ENCODE assay signal across 29 mouse cellular contexts in the genomic region with DNA sequence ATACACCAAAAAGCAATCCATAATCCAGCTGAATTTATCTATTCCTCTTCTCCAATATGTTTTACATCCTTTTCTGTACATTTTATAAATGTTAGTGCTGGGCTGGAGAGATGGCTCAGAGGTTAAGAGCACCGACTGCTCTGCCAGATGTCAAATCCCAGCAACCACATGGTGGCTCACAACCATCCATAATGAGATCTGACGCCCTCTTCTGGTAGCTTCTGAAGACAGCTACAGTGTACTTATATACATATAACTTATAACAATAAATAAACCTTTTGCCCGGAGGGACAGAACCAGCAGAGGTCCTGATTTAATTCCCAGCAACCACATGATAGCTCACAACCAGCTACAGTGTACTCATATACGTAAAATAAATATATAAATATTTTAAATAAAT. TPM values are rescaled to one million over a fixed set of nuclear protein-coding genes. Genes with fewer than 3 reads are reported as not detected.
DNase-seq lines count a peak whose midpoint lies in the region; ATAC-seq and TF ChIP-seq lines count a peak whose summit lies in the region.
"Had no signal": no experiment of that assay in that cellular context is flagged by ENCODE, and none has a peak within 500 bp of the region (broad histone marks: within the 10 kb centered on the region; RNA-seq: fewer than 3 reads in every experiment).

No protein-coding gene starts in this region.

- no peak for DNase-seq in liver, embryonic 14.5 days (ENCODE audit: low read depth in 3 of 3, low spot score in 3 of 3)
- no peak for DNase-seq in liver, embryonic 11.5 days (ENCODE audit: low spot score)
- DNase-seq in 416B (ENCODE audit: low read depth): peak; percentile 26
- peak; percentile 65 for DNase-seq in ES-CJ7 (ENCODE audit: low read depth, low spot score)
- DNase-seq in heart, adult 9 months (ENCODE audit: low spot score in 2 of 2): no peak
- DNase-seq in heart, adult 11 months: no peak
- DNase-seq: adrenal gland, postnatal 10 days; cerebellum, adult 9-10 months; kidney, adult 8-10 months; kidney, postnatal 25 days; midbrain, embryonic 14.5 days; right cerebral cortex, postnatal 25 days; thymus, postnatal 14 days had no signal

- no peak overlapping the region for H3K4me2 ChIP-seq in liver, embryonic 14.5 days (ENCODE audit: low read depth)
- H3K4me2 ChIP-seq in liver, embryonic 11.5 days: no peak overlapping the region
- H3K4me2 ChIP-seq: embryonic facial prominence, embryonic 15.5 days; heart, embryonic 11.5 days; limb, embryonic 13.5 days; liver, embryonic 15.5 days; neural tube, embryonic 12.5 days had no signal

- no peak overlapping the region for H3K9ac ChIP-seq in liver, embryonic 14.5 days (replicated peaks)
- H3K9ac ChIP-seq in liver, embryonic 11.5 days (ENCODE audit: low read depth, low read length): no peak overlapping the region
- H3K9ac ChIP-seq: embryonic facial prominence, embryonic 15.5 days; limb, embryonic 13.5 days; liver, embryonic 15.5 days; neural tube, embryonic 12.5 days had no signal

- H3K36me3 ChIP-seq in liver, embryonic 14.5 days (replicated peaks; ENCODE audit: control insufficient read depth, insufficient read depth, low read depth): no peaks in the 10 kb centered on the region
- H3K36me3 ChIP-seq in liver, embryonic 11.5 days (ENCODE audit: control insufficient read depth, insufficient read depth, low read length): no peaks in the 10 kb centered on the region
- H3K36me3 ChIP-seq in macrophage (ENCODE audit: inconsistent target): no peaks in the 10 kb centered on the region
- H3K36me3 ChIP-seq: embryonic facial prominence, embryonic 15.5 days; limb, embryonic 13.5 days; liver, embryonic 15.5 days; neural tube, embryonic 12.5 days had no signal

- no peaks in the 10 kb centered on the region for H3K79me2 ChIP-seq in macrophage (ENCODE audit: inconsistent target)

- peaks cover 4 to 13% of the 10 kb centered on the region in 2 experiments for H3K4me1 ChIP-seq in liver, embryonic 14.5 days (replicated peaks; ENCODE audit: control insufficient read depth in 2 of 2, insufficient read depth in 2 of 2, low read length in 1 of 2)
- peaks cover 5% of the 10 kb centered on the region for H3K4me1 ChIP-seq in liver, embryonic 11.5 days (replicated peaks; ENCODE audit: control insufficient read depth, insufficient read depth, low read length)
- H3K4me1 ChIP-seq: neural tube, embryonic 12.5 days had no signal

- no peaks in the 10 kb centered on the region for H3K9me3 ChIP-seq in liver, embryonic 14.5 days (ENCODE audit: control insufficient read depth, low read length)
- H3K9me3 ChIP-seq in liver, embryonic 11.5 days (ENCODE audit: control insufficient read depth, low read length): no peaks in the 10 kb centered on the region
- H3K9me3 ChIP-seq: embryonic facial prominence, embryonic 15.5 days; limb, embryonic 13.5 days; liver, embryonic 15.5 days; megakaryocyte, embryonic 14.5 days; neural tube, embryonic 12.5 days had no signal

- no peak overlapping the region for H3K27ac ChIP-seq in liver, embryonic 14.5 days
- no peak overlapping the region for H3K27ac ChIP-seq in liver, embryonic 11.5 days (ENCODE audit: low read depth, low read length)
- H3K27ac ChIP-seq in macrophage: peak overlapping the region; percentile 83
- H3K27ac ChIP-seq: embryonic facial prominence, embryonic 15.5 days; limb, embryonic 13.5 days; liver, embryonic 15.5 days; neural tube, embryonic 12.5 days had no signal

- no peak for ATAC-seq in liver, embryonic 14.5 days (ENCODE audit: insufficient read depth)
- ATAC-seq in liver, embryonic 11.5 days (replicated peaks; ENCODE audit: low FRiP score): no peak
- ATAC-seq: activated CD4-positive, CD25-positive, alpha-beta regulatory T cell, adult 4 months; forebrain, embryonic 14.5 days; hindbrain, embryonic 16.5 days; Patski had no signal

- H3K4me3 ChIP-seq in liver, embryonic 14.5 days (ENCODE audit: insufficient read depth in 1 of 2, low read depth in 2 of 2, low read length in 2 of 2): no peak overlapping the region
- H3K4me3 ChIP-seq in liver, embryonic 11.5 days (ENCODE audit: low read depth, low read length): no peak overlapping the region
- H3K4me3 ChIP-seq in macrophage (ENCODE audit: inconsistent target): no peak overlapping the region
- H3K4me3 ChIP-seq: embryonic facial prominence, embryonic 15.5 days; limb, embryonic 13.5 days; liver, embryonic 15.5 days; megakaryocyte, embryonic 14.5 days; neural tube, embryonic 12.5 days had no signal

- TF ChIP-seq CTCF in liver, embryonic 14.5 days (IDR thresholded peaks at IDR 0.05; ENCODE audit: low read depth): peak; percentile 31; the same call in 1 of the 2 replicates

- TF ChIP-seq EP300 in liver, embryonic 14.5 days (IDR thresholded peaks at IDR 0.05; ENCODE audit: low read depth): no peak

- no peaks in the 10 kb centered on the region for H3K27me3 ChIP-seq in liver, embryonic 14.5 days (ENCODE audit: control insufficient read depth, insufficient read depth, low read length)
- no peaks in the 10 kb centered on the region for H3K27me3 ChIP-seq in liver, embryonic 11.5 days (replicated peaks; ENCODE audit: control insufficient read depth, insufficient read depth, low read length)
- H3K27me3 ChIP-seq: embryonic facial prominence, embryonic 15.5 days; limb, embryonic 13.5 days; liver, embryonic 15.5 days; neural tube, embryonic 12.5 days; Patski had no signal

- 67% methylated on average over 4 of the region's 4 CpGs for WGBS in liver, embryonic 14.5 days (ENCODE audit: insufficient replicate concordance)
- WGBS in liver, embryonic 11.5 days: 79% methylated on average over 4 of the region's 4 CpGs
- WGBS in macrophage (ENCODE audit: missing documents): 100% methylated on average over 3 of the region's 4 CpGs

RNA-seq across cellular contexts. Expression of a gene that starts 20.3 kb away (rescaled TPM):
- polyA plus RNA-seq in liver, embryonic 14.5 days (2012; rRNA removed): 15.2 and 18.1 TPM in 2 replicates
- 9.5 and 10.6 TPM in 2 replicates for polyA plus RNA-seq in liver, embryonic 14.5 days (2014; fragmentation: Nextera tagmentation; extraction: Ambion mirVana)
- 34.2 and 36.0 TPM in 2 replicates for polyA plus RNA-seq in liver, embryonic 11.5 days (2014; fragmentation: Nextera tagmentation; extraction: Ambion mirVana)
- 10 to 100 TPM; 16.6 to 81.6 (median 39.3) TPM for total RNA-seq in macrophage (2018; cell fraction: chromatin; rRNA removed)
- 10 to 100 TPM; 26.6 to 41.2 (median 33.6) TPM for total RNA-seq in macrophage (2018; cell fraction: cytosol; rRNA removed)
- total RNA-seq in macrophage (2018; cell fraction: nucleus; rRNA removed): 10 to 100 TPM; 23.2 to 78.2 (median 37.0) TPM
- polyA plus RNA-seq in macrophage (2018): 34.8 to 38.4 TPM (median 34.8 TPM) in 3 replicates

RNA-seq across cellular contexts. Expression of a gene that starts 23.7 kb away (rescaled TPM):
- polyA plus RNA-seq in liver, embryonic 14.5 days (2012; rRNA removed): 38.4 and 40.8 TPM in 2 replicates
- polyA plus RNA-seq in liver, embryonic 14.5 days (2014; fragmentation: Nextera tagmentation; extraction: Ambion mirVana): 37.7 and 38.4 TPM in 2 replicates
- polyA plus RNA-seq in liver, embryonic 11.5 days (2014; fragmentation: Nextera tagmentation; extraction: Ambion mirVana): 51.2 and 55.4 TPM in 2 replicates
- total RNA-seq in macrophage (2018; cell fraction: chromatin; rRNA removed): 100 to 1,000 TPM; 115 to 395 (median 255) TPM
- 100 to 1,000 TPM in 8 of 26 experiments, 10 to 100 TPM in 18; 48.5 to 121 (median 89.8) TPM for total RNA-seq in macrophage (2018; cell fraction: cytosol; rRNA removed)
- total RNA-seq in macrophage (2018; cell fraction: nucleus; rRNA removed): 100 to 1,000 TPM in 25 of 26 experiments, 10 to 100 TPM in 1; 95.1 to 370 (median 188) TPM
- 39.5 to 63.4 TPM (median 40.8 TPM) in 3 replicates for polyA plus RNA-seq in macrophage (2018)

RNA-seq across cellular contexts. Expression of a gene that starts 26.6 kb away (rescaled TPM):
- 0.01 TPM in 1 of 2 replicates, not detected in the other for polyA plus RNA-seq in liver, embryonic 14.5 days (2012; rRNA removed)
- 0.05 TPM in 1 of 2 replicates, not detected in the other for polyA plus RNA-seq in liver, embryonic 14.5 days (2014; fragmentation: Nextera tagmentation; extraction: Ambion mirVana)
- 0.10 TPM in 1 of 2 replicates, not detected in the other for polyA plus RNA-seq in liver, embryonic 11.5 days (2014; fragmentation: Nextera tagmentation; extraction: Ambion mirVana)
- 1 to 10 TPM in 2 of 26 experiments, under 1 TPM in 14, not detected in 10; 0.25 to 1.3 (median 0.50) TPM for total RNA-seq in macrophage (2018; cell fraction: chromatin; rRNA removed)
- under 1 TPM in 17 of 26 experiments, not detected in 9; 0.03 to 0.28 (median 0.10) TPM for total RNA-seq in macrophage (2018; cell fraction: cytosol; rRNA removed)
- 1 to 10 TPM in 7 of 26 experiments, under 1 TPM in 16, not detected in 3; 0.29 to 2.7 (median 0.68) TPM for total RNA-seq in macrophage (2018; cell fraction: nucleus; rRNA removed)
- not detected in 3 replicates for polyA plus RNA-seq in macrophage (2018)
- total RNA-seq: ES-E14; hematopoietic stem cell, adult 5-6 weeks; layer of hippocampus, adult 8-10 months; left cerebral cortex, postnatal 25 days had no signal
- polyA plus RNA-seq: forebrain, embryonic 14.5 days; heart, embryonic 11.5 days; midbrain, embryonic 14.5 days; spleen, adult 2 months had no signal

RNA-seq across cellular contexts. Expression of a gene that starts 46.7 kb away (rescaled TPM):
- polyA plus RNA-seq in liver, embryonic 14.5 days (2012; rRNA removed): 0.42 and 0.59 TPM in 2 replicates
- polyA plus RNA-seq in liver, embryonic 14.5 days (2014; fragmentation: Nextera tagmentation; extraction: Ambion mirVana): 0.58 and 0.78 TPM in 2 replicates
- polyA plus RNA-seq in liver, embryonic 11.5 days (2014; fragmentation: Nextera tagmentation; extraction: Ambion mirVana): 6.5 and 7.5 TPM in 2 replicates
- 1 to 10 TPM in 17 of 26 experiments, under 1 TPM in 9; 0.41 to 6.4 (median 1.7) TPM for total RNA-seq in macrophage (2018; cell fraction: chromatin; rRNA removed)
- 1 to 10 TPM in 22 of 26 experiments, under 1 TPM in 4; 0.61 to 4.1 (median 2.3) TPM for total RNA-seq in macrophage (2018; cell fraction: cytosol; rRNA removed)
- 1 to 10 TPM in 22 of 26 experiments, under 1 TPM in 4; 0.77 to 6.2 (median 1.9) TPM for total RNA-seq in macrophage (2018; cell fraction: nucleus; rRNA removed)
- polyA plus RNA-seq in macrophage (2018): 1.7 to 2.1 TPM (median 1.8 TPM) in 3 replicates

Comparison
In these comparisons a context has a peak if more than half of its experiments do, and no peak if none do; other contexts are left out.
1. DNase-seq: peak in 416B (single experiment) and ES-CJ7 (single experiment); none in liver, embryonic 14.5 days (0 of 3), liver, embryonic 11.5 days (single experiment), heart, adult 9 months (0 of 2) and heart, adult 11 months (single experiment).